Comparison of ENCODE assay signal across 16 mouse cellular contexts in genomic region chr6:107303676-107304369, GRCm38 (mm10).
DNase-seq lines count a peak whose midpoint lies in the region; ATAC-seq and TF ChIP-seq lines count a peak whose summit lies in the region.
"Had no signal": no experiment of that assay in that cellular context is flagged by ENCODE, and none has a peak within 500 bp of the region (broad histone marks: within the 10 kb centered on the region; RNA-seq: fewer than 3 reads in every experiment).

No protein-coding gene starts in this region.

- no peak for ATAC-seq in midbrain, embryonic 16.5 days
- peak; percentile 89 for ATAC-seq in forebrain, embryonic 13.5 days
- peak; percentile 75; the same call in 1 of the 2 replicates for ATAC-seq in hindbrain, embryonic 15.5 days (ENCODE audit: low FRiP score, low read depth)
- no peak for ATAC-seq in heart, embryonic 12.5 days (ENCODE audit: insufficient number of reproducible peaks, low FRiP score)

- no peaks in the 10 kb centered on the region for H3K27me3 ChIP-seq in midbrain, embryonic 10.5 days (ENCODE audit: low read depth, poor library complexity, severe bottlenecking)
- H3K27me3 ChIP-seq in midbrain, embryonic 16.5 days (ENCODE audit: control insufficient read depth, insufficient read depth, low read depth, low read length) = no peaks in the 10 kb centered on the region
- no peaks in the 10 kb centered on the region for H3K27me3 ChIP-seq in forebrain, embryonic 13.5 days
- no peaks in the 10 kb centered on the region for H3K27me3 ChIP-seq in hindbrain, embryonic 15.5 days
- no peaks in the 10 kb centered on the region for H3K27me3 ChIP-seq in heart, embryonic 12.5 days (replicated peaks)
- H3K27me3 ChIP-seq in cerebellum, adult 2 months (ENCODE audit: control insufficient read depth, insufficient read depth, low read length) = no peaks in the 10 kb centered on the region
- H3K27me3 ChIP-seq: megakaryocyte, embryonic 14.5 days had no signal

- H3K4me2 ChIP-seq in midbrain, embryonic 16.5 days (ENCODE audit: low read length) = no peak overlapping the region
- no peak overlapping the region for H3K4me2 ChIP-seq in forebrain, embryonic 13.5 days
- no peak overlapping the region for H3K4me2 ChIP-seq in hindbrain, embryonic 15.5 days
- H3K4me2 ChIP-seq in heart, embryonic 12.5 days = no peak overlapping the region
- H3K4me2 ChIP-seq: liver, embryonic 11.5 days had no signal

- peak overlapping the region; percentile 63 for H3K27ac ChIP-seq in midbrain, embryonic 10.5 days (replicated peaks)
- H3K27ac ChIP-seq in midbrain, embryonic 16.5 days (ENCODE audit: low read length) = no peak overlapping the region
- no peak overlapping the region for H3K27ac ChIP-seq in forebrain, embryonic 13.5 days
- H3K27ac ChIP-seq in hindbrain, embryonic 15.5 days (replicated peaks) = no peak overlapping the region
- H3K27ac ChIP-seq in heart, embryonic 12.5 days (ENCODE audit: poor library complexity, severe bottlenecking) = no peak overlapping the region
- no peak overlapping the region for H3K27ac ChIP-seq in cerebellum, adult 2 months (ENCODE audit: insufficient read depth, low read length)
- H3K27ac ChIP-seq: gastrocnemius, adult 2 months had no signal

- H3K9ac ChIP-seq in midbrain, embryonic 16.5 days (ENCODE audit: low read depth, low read length) = no peak overlapping the region
- H3K9ac ChIP-seq in forebrain, embryonic 13.5 days = no peak overlapping the region
- no peak overlapping the region for H3K9ac ChIP-seq in hindbrain, embryonic 15.5 days
- H3K9ac ChIP-seq in heart, embryonic 12.5 days = no peak overlapping the region

- no peak for TF ChIP-seq CTCF in cerebellum, adult 2 months (IDR thresholded peaks at IDR 0.05; ENCODE audit: borderline replicate concordance, insufficient read depth, low read depth, low read length)

- peaks cover 14% of the 10 kb centered on the region for H3K4me1 ChIP-seq in midbrain, embryonic 10.5 days
- no peaks in the 10 kb centered on the region for H3K4me1 ChIP-seq in midbrain, embryonic 16.5 days (ENCODE audit: control insufficient read depth, insufficient read depth, low read length)
- H3K4me1 ChIP-seq in forebrain, embryonic 13.5 days = peaks cover 11% of the 10 kb centered on the region
- peaks cover 5% of the 10 kb centered on the region; the same call in 1 of the 2 replicates for H3K4me1 ChIP-seq in hindbrain, embryonic 15.5 days (replicated peaks)
- no peaks in the 10 kb centered on the region for H3K4me1 ChIP-seq in heart, embryonic 12.5 days (replicated peaks)
- H3K4me1 ChIP-seq in cerebellum, adult 2 months (ENCODE audit: control insufficient read depth, insufficient read depth, low read length) = no peaks in the 10 kb centered on the region
- H3K4me1 ChIP-seq: megakaryocyte, embryonic 14.5 days had no signal

- no peak overlapping the region for H3K4me3 ChIP-seq in midbrain, embryonic 10.5 days
- no peak overlapping the region for H3K4me3 ChIP-seq in midbrain, embryonic 16.5 days (ENCODE audit: low read depth, low read length)
- H3K4me3 ChIP-seq in forebrain, embryonic 13.5 days = no peak overlapping the region
- no peak overlapping the region for H3K4me3 ChIP-seq in hindbrain, embryonic 15.5 days
- H3K4me3 ChIP-seq in heart, embryonic 12.5 days = no peak overlapping the region
- no peak overlapping the region for H3K4me3 ChIP-seq in cerebellum, adult 2 months (replicated peaks; ENCODE audit: insufficient read depth, low read depth, low read length)
- H3K4me3 ChIP-seq: erythroblast, embryonic 14.5 days; gastrocnemius, adult 2 months; megakaryocyte, embryonic 14.5 days had no signal

- DNase-seq in midbrain, embryonic 10.5 days (ENCODE audit: low spot score) = no peak
- DNase-seq in retina, embryonic 14.5 days (ENCODE audit: low spot score) = peak; percentile 6
- no peak for DNase-seq in cerebellum, adult 2 months
- DNase-seq: adrenal gland, postnatal 25 days; gastrocnemius, adult 2 months; heart, postnatal 36 days; kidney, adult 18-20 months; kidney, postnatal 4 days had no signal

- 79% methylated on average over 1 of the region's 1 CpGs for WGBS in midbrain, embryonic 10.5 days
- WGBS in midbrain, embryonic 16.5 days = 63% methylated on average over 1 of the region's 1 CpGs
- 69% methylated on average over 1 of the region's 1 CpGs for WGBS in forebrain, embryonic 13.5 days
- 69% methylated on average over 1 of the region's 1 CpGs for WGBS in hindbrain, embryonic 15.5 days
- WGBS in heart, embryonic 12.5 days = 49% methylated on average over 1 of the region's 1 CpGs
- WGBS in cerebellum, adult 2 months = 70% methylated on average over 1 of the region's 1 CpGs

- H3K9me3 ChIP-seq in midbrain, embryonic 10.5 days (replicated peaks) = no peaks in the 10 kb centered on the region
- H3K9me3 ChIP-seq in midbrain, embryonic 16.5 days (replicated peaks; ENCODE audit: control insufficient read depth, low read length, poor library complexity, severe bottlenecking) = no peaks in the 10 kb centered on the region
- H3K9me3 ChIP-seq in forebrain, embryonic 13.5 days (replicated peaks) = no peaks in the 10 kb centered on the region
- no peaks in the 10 kb centered on the region for H3K9me3 ChIP-seq in hindbrain, embryonic 15.5 days
- H3K9me3 ChIP-seq in heart, embryonic 12.5 days (replicated peaks) = no peaks in the 10 kb centered on the region

- H3K36me3 ChIP-seq in midbrain, embryonic 10.5 days = no peaks in the 10 kb centered on the region
- H3K36me3 ChIP-seq in midbrain, embryonic 16.5 days (ENCODE audit: control insufficient read depth, insufficient read depth, low read length) = no peaks in the 10 kb centered on the region
- no peaks in the 10 kb centered on the region for H3K36me3 ChIP-seq in forebrain, embryonic 13.5 days (ENCODE audit: poor library complexity, severe bottlenecking)
- no peaks in the 10 kb centered on the region for H3K36me3 ChIP-seq in hindbrain, embryonic 15.5 days
- H3K36me3 ChIP-seq in heart, embryonic 12.5 days = no peaks in the 10 kb centered on the region
- H3K36me3 ChIP-seq: G1E had no signal

- TF ChIP-seq POLR2A in cerebellum, adult 2 months (IDR thresholded peaks at IDR 0.05; ENCODE audit: borderline replicate concordance, insufficient read depth, low read length) = no peak

Comparison
In these comparisons a context has a peak if more than half of its experiments do, and no peak if none do; other contexts are left out.
1. ATAC-seq: peak in forebrain, embryonic 13.5 days (single experiment) and hindbrain, embryonic 15.5 days (single experiment); none in midbrain, embryonic 16.5 days (single experiment) and heart, embryonic 12.5 days (single experiment).